Mouse (Mus musculus): ENCODE data around the gene Spem1. TPM values are rescaled to one million over a fixed set of nuclear protein-coding genes. Genes with fewer than 3 reads are reported as not detected.

The Spem1 gene
- total RNA-seq, 2 experiments from 2014 or later = 0.34 to 0.44 TPM

DNA sequence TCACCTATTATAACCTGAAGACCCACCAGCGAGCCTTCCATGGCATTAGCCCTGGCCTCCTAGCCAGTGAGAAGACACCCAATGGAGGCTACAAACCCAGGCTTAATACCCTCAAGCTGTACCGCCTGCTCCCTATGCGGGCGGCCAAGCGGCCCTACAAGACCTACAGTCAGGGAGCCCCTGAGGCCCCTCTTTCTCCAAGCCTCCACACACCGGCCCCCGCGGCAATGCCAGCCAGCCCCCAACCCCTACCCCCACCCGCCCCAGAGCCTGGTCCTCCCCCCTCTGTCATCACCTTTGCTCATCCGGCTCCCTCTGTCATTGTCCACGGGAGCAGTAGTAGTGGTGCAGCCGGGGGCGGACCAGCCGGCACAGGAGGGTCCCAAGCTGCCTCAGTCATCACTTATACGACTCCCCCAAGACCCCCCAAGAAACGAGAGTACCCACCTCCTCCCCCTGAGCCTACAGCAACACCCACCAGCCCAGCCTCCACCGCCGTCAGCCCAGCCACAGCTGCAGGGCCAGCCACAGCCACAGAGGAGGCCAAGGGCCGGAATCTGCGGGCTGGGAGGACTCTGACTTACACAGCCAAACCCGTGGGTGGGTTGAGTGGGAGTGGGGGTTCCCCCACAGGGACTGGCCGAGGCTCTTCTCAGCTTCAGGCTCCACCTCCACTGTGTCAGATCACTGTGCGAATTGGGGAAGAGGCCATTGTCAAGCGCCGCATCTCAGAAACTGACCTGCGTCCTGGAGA, 44.3 kb downstream of the Spem1 start:
- DNase-seq (ENCODE audit: extremely low spot score in 1 of 2, low spot score in 2 of 2) = no peak
- Histone ChIP-seq H3K4me3 (no peak overlapping the region), H3K27ac (no peak overlapping the region)
- TF ChIP-seq CTCF (IDR thresholded peaks at IDR 0.05) = no peak
- intact Hi-C loops (cut with DNase I) = no loop called here

DNA sequence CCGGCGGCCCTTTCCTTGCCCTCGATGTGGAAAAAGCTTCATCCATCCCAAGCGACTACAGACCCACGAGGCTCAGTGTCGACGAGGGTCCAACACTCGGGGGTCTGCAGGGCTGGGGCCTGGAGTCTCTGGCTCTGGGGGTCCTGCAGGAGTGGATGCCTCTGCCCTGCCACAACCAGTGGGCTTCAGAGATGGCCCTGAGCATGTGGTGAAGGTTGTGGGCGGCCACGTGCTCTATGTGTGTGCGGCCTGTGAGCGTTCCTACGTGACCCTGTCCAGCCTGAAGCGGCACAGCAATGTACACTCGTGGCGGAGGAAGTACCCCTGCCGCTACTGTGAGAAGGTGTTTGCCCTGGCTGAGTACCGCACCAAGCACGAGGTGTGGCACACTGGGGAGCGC, 45.5 kb downstream of the Spem1 start:
- no peak overlapping the region for H3K4me3 ChIP-seq
- no peak for TF ChIP-seq CTCF (IDR thresholded peaks at IDR 0.05)
- DNase-seq (ENCODE audit: extremely low spot score in 1 of 2, low spot score in 2 of 2) = no peak
- H3K27ac ChIP-seq = no peak overlapping the region
- intact Hi-C loops (cut with DNase I) = no loop called here

DNA sequence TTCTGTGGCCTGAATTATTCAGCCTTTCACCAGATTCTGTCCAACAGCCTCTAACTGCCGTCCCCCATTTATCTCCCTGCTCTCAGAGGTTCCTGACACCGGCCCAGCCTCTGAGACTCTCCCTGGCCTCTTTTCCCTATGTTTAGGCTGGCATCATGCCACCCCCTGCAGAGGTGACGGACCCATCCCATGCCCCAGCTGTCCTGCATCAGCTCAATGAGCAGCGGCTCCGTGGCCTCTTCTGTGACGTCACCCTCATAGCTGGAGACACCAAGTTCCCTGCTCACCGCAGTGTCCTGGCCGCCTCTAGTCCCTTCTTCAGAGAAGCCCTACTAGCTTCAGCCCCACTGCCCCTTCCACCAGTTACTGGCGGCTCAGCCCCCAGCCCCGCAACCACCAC, 46.3 kb downstream of the Spem1 start:
- H3K27ac ChIP-seq = no peak overlapping the region
- intact Hi-C loops (cut with DNase I) = no loop called here
- H3K4me3 ChIP-seq = no peak overlapping the region
- TF ChIP-seq CTCF (IDR thresholded peaks at IDR 0.05) = no peak
- DNase-seq (ENCODE audit: extremely low spot score in 1 of 2, low spot score in 2 of 2) = no peak

DNA sequence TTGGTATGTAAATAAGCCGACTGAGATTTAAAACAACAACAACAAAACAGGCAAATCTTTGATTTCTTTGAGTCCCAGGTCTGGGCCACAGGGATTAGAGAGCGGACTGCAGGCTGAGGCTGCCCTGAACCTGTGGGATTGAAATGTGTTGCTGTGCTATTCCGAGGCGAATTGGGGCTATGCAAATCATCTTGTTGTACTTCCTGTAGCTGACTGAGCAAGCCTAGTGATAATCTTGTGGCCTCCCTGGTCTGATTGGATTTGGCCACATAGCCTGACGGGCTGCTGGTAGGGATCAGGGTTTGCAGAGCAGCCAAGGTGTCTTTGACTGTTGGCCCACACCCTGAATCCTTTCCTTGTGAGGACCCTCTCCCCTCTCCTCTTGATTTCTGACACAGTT, 47.0 kb downstream of the Spem1 start:
- H3K27ac ChIP-seq = no peak overlapping the region
- intact Hi-C loops (cut with DNase I) = no loop called here
- no peak for TF ChIP-seq CTCF (IDR thresholded peaks at IDR 0.05)
- DNase-seq (ENCODE audit: extremely low spot score in 1 of 2, low spot score in 2 of 2) = no peak
- H3K4me3 ChIP-seq = no peak overlapping the region

Other genes with a start within 250 kb of the Spem1 start
- 10 to 100 TPM in 1 of 2 experiments, 1 to 10 TPM in 1; 7.6 to 10.5 TPM for gene Wrap53, start 241.9 kb downstream of the Spem1 start, total RNA-seq (2021)
- gene Trp53, start 241.8 kb downstream of the Spem1 start, total RNA-seq (2021) = 10 to 100 TPM; 23.7 TPM
- 100 to 1,000 TPM; 411 to 429 TPM for gene Atp1b2, start 216.2 kb downstream of the Spem1 start, total RNA-seq (2021)
- gene Shbg, start 204.3 kb downstream of the Spem1 start, total RNA-seq (2021) = not detected
- 10 to 100 TPM in 1 of 2 experiments, 1 to 10 TPM in 1; 9.9 to 13.7 TPM for gene Sat2, start 200.2 kb downstream of the Spem1 start, total RNA-seq (2021)
- gene Fxr2, start 189.2 kb downstream of the Spem1 start, total RNA-seq (2021) = 100 to 1,000 TPM; 146 TPM
- not detected for gene Sox15, start 166.9 kb downstream of the Spem1 start, total RNA-seq (2021)
- gene Mpdu1, start 159.5 kb downstream of the Spem1 start, total RNA-seq (2021) = 10 to 100 TPM; 59.0 to 59.4 TPM
- 10 to 100 TPM; 11.8 to 14.1 TPM for gene Cd68, start 156.0 kb downstream of the Spem1 start, total RNA-seq (2021)
- 100 to 1,000 TPM; 299 to 311 TPM for gene Eif4a1, start 149.8 kb downstream of the Spem1 start, total RNA-seq (2021)
- gene Senp3, start 140.1 kb downstream of the Spem1 start, total RNA-seq (2021) = 100 to 1,000 TPM; 108 to 111 TPM
- 1 to 10 TPM; 3.3 to 3.8 TPM for gene Tnfsf13, start 136.4 kb downstream of the Spem1 start, total RNA-seq (2021)
- gene Tnfsf12, start 126.3 kb downstream of the Spem1 start, total RNA-seq (2021) = 10 to 100 TPM in 1 of 2 experiments, 1 to 10 TPM in 1; 9.5 to 10.6 TPM
- gene Tnfsfm13, start 126.1 kb downstream of the Spem1 start, total RNA-seq (2021) = 1 to 10 TPM; 1.4 to 1.9 TPM
- 10 to 100 TPM; 55.1 to 56.6 TPM for gene Polr2a, start 63.5 kb downstream of the Spem1 start, total RNA-seq (2021)
- not detected for gene Slc35g3, start 60.2 kb downstream of the Spem1 start, total RNA-seq (2021)
- 100 to 1,000 TPM; 134 to 167 TPM for gene Zbtb4, start 56.3 kb downstream of the Spem1 start, total RNA-seq (2021)
- gene Chrnb1, start 26.2 kb downstream of the Spem1 start, total RNA-seq (2021) = 1 to 10 TPM; 1.0 to 1.4 TPM
- gene Fgf11, start 20.3 kb downstream of the Spem1 start, total RNA-seq (2021) = 10 to 100 TPM; 15.9 to 19.8 TPM
- gene Tmem102, start 16.6 kb downstream of the Spem1 start, total RNA-seq (2021) = under 1 TPM in 1 of 2 experiments, not detected in 1; 0.23 TPM
- gene Gm39566, start 6.9 kb downstream of the Spem1 start, total RNA-seq (2021) = not detected
- not detected for gene Spem2, start 3.7 kb downstream of the Spem1 start, total RNA-seq (2021)
- gene Nlgn2, start 15.6 kb upstream of the Spem1 start, total RNA-seq (2021) = 100 to 1,000 TPM; 236 to 243 TPM
- 100 to 1,000 TPM; 113 to 126 TPM for gene Tmem256, start 16.3 kb upstream of the Spem1 start, total RNA-seq (2021)
- gene Plscr3, start 24.2 kb upstream of the Spem1 start, total RNA-seq (2021) = 10 to 100 TPM; 19.5 to 22.5 TPM
- under 1 TPM in 1 of 2 experiments, not detected in 1; 0.20 TPM for gene Tnk1, start 36.5 kb upstream of the Spem1 start, total RNA-seq (2021)
- gene Tmem95, start 55.8 kb upstream of the Spem1 start, total RNA-seq (2021) = not detected
- gene Kctd11, start 59.2 kb upstream of the Spem1 start, total RNA-seq (2021) = 1 to 10 TPM; 1.3 to 1.5 TPM
- gene Acap1, start 73.4 kb upstream of the Spem1 start, total RNA-seq (2021) = not detected
- under 1 TPM; 0.23 to 0.87 TPM for gene 2810408A11Rik, start 78.8 kb upstream of the Spem1 start, total RNA-seq (2021)
- gene Neurl4, start 78.9 kb upstream of the Spem1 start, total RNA-seq (2021) = 100 to 1,000 TPM; 121 to 124 TPM
- gene Gps2, start 91.7 kb upstream of the Spem1 start, total RNA-seq (2021) = 10 to 100 TPM; 31.0 to 31.7 TPM
- gene Eif5a, start 99.8 kb upstream of the Spem1 start, total RNA-seq (2021) = 100 to 1,000 TPM; 408 to 429 TPM
- gene Ybx2, start 113.6 kb upstream of the Spem1 start, total RNA-seq (2021) = 1 to 10 TPM; 9.9 to 10.0 TPM
- 1 to 10 TPM; 2.3 to 4.1 TPM for gene Slc2a4, start 126.0 kb upstream of the Spem1 start, total RNA-seq (2021)
- not detected for gene Cldn7, start 142.6 kb upstream of the Spem1 start, total RNA-seq (2021)
- gene Ctdnep1, start 159.0 kb upstream of the Spem1 start, total RNA-seq (2021) = 100 to 1,000 TPM; 116 to 124 TPM
- gene Elp5, start 160.3 kb upstream of the Spem1 start, total RNA-seq (2021) = 10 to 100 TPM; 90.9 to 93.8 TPM
- gene Gabarap, start 169.0 kb upstream of the Spem1 start, total RNA-seq (2021) = 100 to 1,000 TPM; 209 to 215 TPM
- gene Phf23, start 173.6 kb upstream of the Spem1 start, total RNA-seq (2021) = 10 to 100 TPM; 44.3 to 48.9 TPM
- gene Dvl2, start 178.4 kb upstream of the Spem1 start, total RNA-seq (2021) = 10 to 100 TPM; 32.6 to 32.9 TPM
- gene Acadvl, start 193.2 kb upstream of the Spem1 start, total RNA-seq (2021) = 10 to 100 TPM; 59.4 to 62.5 TPM
- gene Dlg4, start 194.8 kb upstream of the Spem1 start, total RNA-seq (2021) = 100 to 1,000 TPM; 818 to 875 TPM
- 1 to 10 TPM; 1.8 to 2.1 TPM for gene Asgr1, start 231.9 kb upstream of the Spem1 start, total RNA-seq (2021)